Mouse (Mus musculus) erythroblast, embryonic 14.5 days (primary cell): ENCODE measurements around the gene Asb5.

Experiments
- GATA1 ChIP-seq: IDR thresholded peaks from 2 replicates; pipeline ENCODE4 v1.6.1; 2012; ENCODE audit warnings: low read length, inconsistent platforms, mixed read lengths
- TAL1 ChIP-seq: IDR thresholded peaks from 3 replicates; pipeline ENCODE4 v1.6.1; 2012; ENCODE audit warnings: low read length, inconsistent platforms, mixed read lengths

- TF ChIP-seq TAL1 (no peak), GATA1 (no peak)
Observed at GRCm38 (mm10) chr8:54493915-54494314, 35.5 kb upstream of the Asb5 start.
